Mouse (Mus musculus): ENCODE measurements around the gene Strip2. TPM values are rescaled to one million over a fixed set of nuclear protein-coding genes. Genes with fewer than 3 reads are reported as not detected.

The Strip2 gene
- polyA plus RNA-seq, 1 experiment from 2014 or later = 0.99 TPM

DNA sequence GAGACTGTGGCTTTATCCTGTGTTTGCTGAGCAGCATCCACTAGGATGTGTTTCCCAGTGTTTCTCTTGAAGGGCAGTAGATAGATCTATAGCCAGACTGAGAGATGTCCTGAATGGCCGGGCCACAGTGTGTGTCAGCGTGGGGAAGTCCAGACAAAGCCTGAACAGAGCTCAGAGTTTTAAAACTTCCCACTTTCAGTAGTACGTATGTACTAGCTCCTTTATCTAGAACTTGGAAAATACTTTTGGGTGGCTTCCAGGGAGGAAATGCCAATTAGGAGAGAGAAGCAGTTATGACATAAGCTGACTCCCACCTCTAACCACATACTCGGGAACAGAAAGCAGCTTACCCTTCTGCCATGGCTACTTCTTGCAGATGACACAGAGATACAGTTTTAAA, 23.6 kb downstream of the Strip2 start:
- DNase-seq (ENCODE audit: low spot score) (no peak), ATAC-seq (ENCODE audit: low FRiP score) (no peak)
- Histone ChIP-seq H3K27me3 (ENCODE audit: control insufficient read depth, insufficient read depth, low read length) (no peaks in the 10 kb centered on the region), H3K4me2 (replicated peaks; ENCODE audit: low read depth, low read length) (no peak overlapping the region), H3K4me3 (ENCODE audit: low read depth, low read length) (no peak overlapping the region), H3K27ac (ENCODE audit: low read depth, low read length) (no peak overlapping the region), H3K36me3 (ENCODE audit: control insufficient read depth, insufficient read depth, low read length) (no peaks in the 10 kb centered on the region), H3K4me1 (replicated peaks; ENCODE audit: control insufficient read depth, insufficient read depth, low read length) (no peaks in the 10 kb centered on the region), H3K9ac (ENCODE audit: low read depth, low read length) (no peak overlapping the region), H3K9me3 (ENCODE audit: control insufficient read depth, low read length) (no peaks in the 10 kb centered on the region)
- WGBS = 92% methylated on average over 4 of the region's 4 CpGs

DNA sequence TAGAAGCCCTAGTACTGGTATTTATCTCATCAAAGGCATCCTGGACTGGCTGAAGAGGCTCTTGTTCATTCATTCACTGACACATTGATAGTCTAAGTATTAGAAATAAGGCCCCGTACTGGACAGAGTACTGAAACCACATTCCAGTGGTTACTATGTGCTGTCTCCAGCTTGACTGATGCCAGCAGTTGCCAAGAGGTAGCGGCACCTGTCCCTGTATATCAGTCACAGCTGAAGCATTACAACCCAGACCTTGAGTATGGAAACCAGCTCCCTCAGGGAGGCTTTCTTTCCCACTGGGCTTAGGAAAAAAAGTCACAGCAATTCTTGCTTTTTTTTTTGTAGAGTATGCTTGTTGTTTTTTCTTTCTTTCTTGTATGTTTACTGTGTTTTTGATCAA, 24.2 kb downstream of the Strip2 start:
- Histone ChIP-seq H3K9me3 (ENCODE audit: control insufficient read depth, low read length) (no peaks in the 10 kb centered on the region), H3K9ac (ENCODE audit: low read depth, low read length) (no peak overlapping the region), H3K4me3 (ENCODE audit: low read depth, low read length) (no peak overlapping the region), H3K27ac (ENCODE audit: low read depth, low read length) (no peak overlapping the region), H3K36me3 (ENCODE audit: control insufficient read depth, insufficient read depth, low read length) (no peaks in the 10 kb centered on the region), H3K27me3 (ENCODE audit: control insufficient read depth, insufficient read depth, low read length) (no peaks in the 10 kb centered on the region), H3K4me1 (replicated peaks; ENCODE audit: control insufficient read depth, insufficient read depth, low read length) (no peaks in the 10 kb centered on the region), H3K4me2 (replicated peaks; ENCODE audit: low read depth, low read length) (no peak overlapping the region)
- WGBS = 86% methylated on average over 2 of the region's 2 CpGs
- DNase-seq (ENCODE audit: low spot score) (no peak), ATAC-seq (ENCODE audit: low FRiP score) (no peak)

DNA sequence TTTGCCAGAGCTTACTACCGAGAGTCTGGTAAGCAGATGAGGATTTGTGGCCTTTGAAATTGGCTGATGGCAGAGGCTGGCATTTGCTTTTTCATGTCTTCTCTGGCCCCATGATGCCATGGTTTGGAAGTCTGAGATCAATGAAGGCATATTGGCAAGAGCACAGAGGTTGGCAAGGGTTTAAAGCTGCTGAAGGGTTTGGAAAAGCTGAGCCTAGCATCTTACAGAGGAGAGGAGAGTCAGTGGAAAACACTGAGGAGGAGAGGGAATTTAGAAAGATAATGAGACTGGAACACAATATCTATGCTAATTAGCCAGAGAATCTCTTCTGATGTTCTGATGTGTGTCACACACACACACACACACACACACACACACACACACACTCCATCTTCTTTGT, 27.7 kb downstream of the Strip2 start:
- no peak overlapping the region for H3K9ac ChIP-seq (ENCODE audit: low read depth, low read length)
- H3K27me3 ChIP-seq (ENCODE audit: control insufficient read depth, insufficient read depth, low read length) = no peaks in the 10 kb centered on the region
- H3K27ac ChIP-seq (ENCODE audit: low read depth, low read length) = no peak overlapping the region
- H3K36me3 ChIP-seq (ENCODE audit: control insufficient read depth, insufficient read depth, low read length) = no peaks in the 10 kb centered on the region
- no peak overlapping the region for H3K4me3 ChIP-seq (ENCODE audit: low read depth, low read length)
- 88% methylated on average over 1 of the region's 1 CpGs for WGBS
- H3K9me3 ChIP-seq (ENCODE audit: control insufficient read depth, low read length) = no peaks in the 10 kb centered on the region
- H3K4me1 ChIP-seq (replicated peaks; ENCODE audit: control insufficient read depth, insufficient read depth, low read length) = no peaks in the 10 kb centered on the region
- DNase-seq (ENCODE audit: low spot score) (no peak), ATAC-seq (ENCODE audit: low FRiP score) (no peak)
- no peak overlapping the region for H3K4me2 ChIP-seq (replicated peaks; ENCODE audit: low read depth, low read length)

DNA sequence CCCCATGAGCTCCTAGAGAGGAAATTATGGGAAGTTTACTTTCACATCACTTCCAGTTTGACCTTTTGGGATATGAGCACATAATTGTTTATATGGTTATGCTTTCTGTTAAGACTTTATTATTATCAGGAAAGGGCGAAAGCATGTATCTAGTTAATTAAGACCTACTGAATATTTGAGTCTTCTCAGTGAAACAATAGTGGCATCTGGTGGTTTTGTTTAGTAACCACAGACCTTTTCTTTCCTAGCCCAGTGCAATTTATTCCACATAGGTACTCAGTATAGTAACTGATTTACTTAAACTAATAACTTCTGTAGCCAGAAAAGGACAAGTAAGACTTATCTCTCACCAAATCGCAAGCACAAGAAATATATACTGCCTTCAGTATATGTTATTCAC, 29.8 kb downstream of the Strip2 start:
- Histone ChIP-seq H3K4me2 (replicated peaks; ENCODE audit: low read depth, low read length) (no peak overlapping the region), H3K4me1 (replicated peaks; ENCODE audit: control insufficient read depth, insufficient read depth, low read length) (no peaks in the 10 kb centered on the region), H3K9ac (ENCODE audit: low read depth, low read length) (no peak overlapping the region), H3K4me3 (ENCODE audit: low read depth, low read length) (no peak overlapping the region), H3K36me3 (ENCODE audit: control insufficient read depth, insufficient read depth, low read length) (no peaks in the 10 kb centered on the region), H3K27ac (ENCODE audit: low read depth, low read length) (no peak overlapping the region), H3K9me3 (ENCODE audit: control insufficient read depth, low read length) (no peaks in the 10 kb centered on the region), H3K27me3 (ENCODE audit: control insufficient read depth, insufficient read depth, low read length) (no peaks in the 10 kb centered on the region)
- DNase-seq (ENCODE audit: low spot score) (no peak), ATAC-seq (ENCODE audit: low FRiP score) (no peak)
- 95% methylated on average over 2 of the region's 2 CpGs for WGBS

DNA sequence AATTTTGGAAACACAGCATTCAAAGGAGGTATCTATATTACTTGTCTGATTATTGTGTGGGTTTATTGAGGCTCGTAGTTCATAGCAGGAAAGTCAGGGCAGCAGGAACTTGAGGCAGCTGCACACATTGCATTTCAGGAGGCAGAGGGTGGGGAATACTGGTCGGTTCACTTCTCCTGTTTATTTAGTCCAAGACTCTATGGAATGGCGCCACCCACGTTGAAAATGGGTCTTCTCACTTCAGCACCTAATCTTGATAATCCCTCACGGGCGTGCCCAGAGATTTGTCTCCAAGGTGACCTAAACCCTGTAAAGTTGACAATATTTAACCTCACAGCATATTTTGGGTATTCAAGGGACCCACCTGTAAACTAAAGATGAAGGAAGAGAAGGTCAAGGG, 31.0 kb downstream of the Strip2 start:
- Histone ChIP-seq H3K4me3 (ENCODE audit: low read depth, low read length) (no peak overlapping the region), H3K27me3 (ENCODE audit: control insufficient read depth, insufficient read depth, low read length) (no peaks in the 10 kb centered on the region), H3K4me2 (replicated peaks; ENCODE audit: low read depth, low read length) (no peak overlapping the region), H3K27ac (ENCODE audit: low read depth, low read length) (no peak overlapping the region), H3K9ac (ENCODE audit: low read depth, low read length) (no peak overlapping the region), H3K4me1 (replicated peaks; ENCODE audit: control insufficient read depth, insufficient read depth, low read length) (no peaks in the 10 kb centered on the region), H3K36me3 (ENCODE audit: control insufficient read depth, insufficient read depth, low read length) (no peaks in the 10 kb centered on the region), H3K9me3 (ENCODE audit: control insufficient read depth, low read length) (no peaks in the 10 kb centered on the region)
- no peak for DNase-seq (ENCODE audit: low spot score)
- ATAC-seq (ENCODE audit: low FRiP score) = no peak
- 84% methylated on average over 6 of the region's 6 CpGs for WGBS

DNA sequence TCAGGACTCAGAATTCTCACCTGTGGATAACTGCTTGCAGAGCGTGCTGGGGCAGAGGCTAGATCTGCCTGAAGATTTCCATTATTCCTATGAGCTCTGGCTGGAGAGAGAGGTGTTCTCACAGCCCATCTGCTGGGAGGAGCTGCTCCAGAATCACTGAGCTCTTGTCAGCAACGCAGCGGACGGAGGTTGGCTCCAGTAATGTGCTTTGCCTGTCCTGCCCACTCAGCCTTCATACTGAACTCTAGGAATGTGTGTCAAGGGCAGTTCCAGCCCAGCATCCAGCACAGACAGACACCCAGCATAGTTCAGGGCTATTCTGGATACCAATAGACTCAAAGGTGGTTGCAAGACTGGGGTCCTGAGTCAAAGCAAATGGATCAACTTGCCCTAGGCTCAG, 39.9 kb downstream of the Strip2 start:
- Histone ChIP-seq H3K4me2 (replicated peaks; ENCODE audit: low read depth, low read length) (no peak overlapping the region), H3K36me3 (ENCODE audit: control insufficient read depth, insufficient read depth, low read length) (no peaks in the 10 kb centered on the region), H3K4me3 (ENCODE audit: low read depth, low read length) (no peak overlapping the region), H3K9ac (ENCODE audit: low read depth, low read length) (no peak overlapping the region), H3K4me1 (replicated peaks; ENCODE audit: control insufficient read depth, insufficient read depth, low read length) (no peaks in the 10 kb centered on the region), H3K27me3 (ENCODE audit: control insufficient read depth, insufficient read depth, low read length) (no peaks in the 10 kb centered on the region), H3K27ac (ENCODE audit: low read depth, low read length) (no peak overlapping the region), H3K9me3 (ENCODE audit: control insufficient read depth, low read length) (no peaks in the 10 kb centered on the region)
- DNase-seq (ENCODE audit: low spot score) = no peak
- WGBS = 88% methylated on average over 4 of the region's 4 CpGs
- no peak for ATAC-seq (ENCODE audit: low FRiP score)

DNA sequence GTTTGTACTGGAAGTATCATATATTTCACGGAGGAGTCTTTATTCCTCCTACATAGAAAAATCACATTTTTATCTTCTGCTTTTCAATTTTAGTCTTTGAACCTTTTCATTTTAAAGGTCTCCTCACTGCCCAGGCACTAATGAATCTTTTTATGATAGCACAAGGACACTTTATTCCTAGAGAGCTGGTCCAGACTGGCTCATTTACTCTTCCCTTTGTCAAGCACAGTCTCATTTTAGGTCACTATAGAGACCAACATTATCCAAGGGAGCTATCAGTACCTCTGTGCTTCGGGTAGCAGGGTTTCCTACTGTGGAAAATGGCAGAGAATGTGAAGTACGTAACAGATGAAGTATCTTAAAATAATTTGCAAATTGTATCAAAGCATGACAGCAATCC, 41.9 kb downstream of the Strip2 start:
- DNase-seq (ENCODE audit: low spot score) (no peak), ATAC-seq (ENCODE audit: low FRiP score) (no peak)
- Histone ChIP-seq H3K36me3 (ENCODE audit: control insufficient read depth, insufficient read depth, low read length) (no peaks in the 10 kb centered on the region), H3K4me3 (ENCODE audit: low read depth, low read length) (no peak overlapping the region), H3K27me3 (ENCODE audit: control insufficient read depth, insufficient read depth, low read length) (no peaks in the 10 kb centered on the region), H3K9me3 (ENCODE audit: control insufficient read depth, low read length) (no peaks in the 10 kb centered on the region), H3K27ac (ENCODE audit: low read depth, low read length) (no peak overlapping the region), H3K4me2 (replicated peaks; ENCODE audit: low read depth, low read length) (no peak overlapping the region), H3K9ac (ENCODE audit: low read depth, low read length) (no peak overlapping the region), H3K4me1 (replicated peaks; ENCODE audit: control insufficient read depth, insufficient read depth, low read length) (no peaks in the 10 kb centered on the region)
- WGBS = 87% methylated on average over 3 of the region's 3 CpGs

DNA sequence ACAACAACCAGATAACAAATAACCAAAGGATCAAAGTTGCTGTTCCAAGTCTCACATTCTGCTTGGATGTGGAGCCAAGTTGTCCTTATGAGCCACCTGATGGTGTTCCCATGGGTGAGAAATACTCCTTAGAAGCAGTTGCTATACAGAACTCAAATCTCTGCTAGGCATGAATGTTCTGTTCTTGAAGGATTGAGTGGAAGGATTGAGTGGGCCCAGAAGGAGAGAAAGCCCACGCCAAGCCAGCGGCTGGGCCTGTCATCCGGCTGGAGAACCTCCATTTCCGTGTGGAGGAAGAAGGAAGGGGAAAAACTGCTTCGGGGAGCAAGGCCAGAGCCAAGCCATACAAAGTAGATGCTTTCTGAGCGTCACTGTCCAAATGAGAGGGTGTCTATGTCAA, 44.3 kb downstream of the Strip2 start:
- H3K9me3 ChIP-seq (ENCODE audit: control insufficient read depth, low read length) = no peaks in the 10 kb centered on the region
- H3K4me1 ChIP-seq (replicated peaks; ENCODE audit: control insufficient read depth, insufficient read depth, low read length) = no peaks in the 10 kb centered on the region
- H3K36me3 ChIP-seq (ENCODE audit: control insufficient read depth, insufficient read depth, low read length) = no peaks in the 10 kb centered on the region
- no peak overlapping the region for H3K27ac ChIP-seq (ENCODE audit: low read depth, low read length)
- no peak overlapping the region for H3K9ac ChIP-seq (ENCODE audit: low read depth, low read length)
- no peak overlapping the region for H3K4me3 ChIP-seq (ENCODE audit: low read depth, low read length)
- H3K4me2 ChIP-seq (replicated peaks; ENCODE audit: low read depth, low read length) = no peak overlapping the region
- DNase-seq (ENCODE audit: low spot score) (no peak), ATAC-seq (ENCODE audit: low FRiP score) (no peak)
- 90% methylated on average over 6 of the region's 6 CpGs for WGBS
- no peaks in the 10 kb centered on the region for H3K27me3 ChIP-seq (ENCODE audit: control insufficient read depth, insufficient read depth, low read length)

DNA sequence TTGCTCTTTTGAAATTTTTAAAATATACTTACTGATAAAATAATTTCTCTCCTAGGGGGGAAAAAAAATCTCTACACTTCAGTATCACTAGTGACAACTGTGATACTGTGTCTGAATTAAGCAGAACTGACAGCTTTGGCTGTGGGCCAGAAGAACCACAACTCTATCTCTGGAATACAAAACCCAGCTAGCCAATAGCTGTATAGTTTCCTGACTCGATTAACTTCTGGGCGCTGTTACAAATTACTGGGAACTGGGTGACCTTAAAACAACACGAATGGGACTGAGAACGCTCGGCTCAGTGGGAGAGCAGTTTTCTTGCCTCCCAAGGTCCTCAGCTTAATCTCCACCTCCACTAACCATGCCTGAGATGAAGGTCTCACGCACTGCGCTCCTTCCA, 51.1 kb downstream of the Strip2 start:
- Histone ChIP-seq H3K4me2 (replicated peaks; ENCODE audit: low read depth, low read length) (no peak overlapping the region), H3K9me3 (ENCODE audit: control insufficient read depth, low read length) (no peaks in the 10 kb centered on the region), H3K27ac (ENCODE audit: low read depth, low read length) (no peak overlapping the region), H3K36me3 (ENCODE audit: control insufficient read depth, insufficient read depth, low read length) (no peaks in the 10 kb centered on the region), H3K4me3 (ENCODE audit: low read depth, low read length) (no peak overlapping the region), H3K4me1 (replicated peaks; ENCODE audit: control insufficient read depth, insufficient read depth, low read length) (no peaks in the 10 kb centered on the region), H3K9ac (ENCODE audit: low read depth, low read length) (no peak overlapping the region), H3K27me3 (ENCODE audit: control insufficient read depth, insufficient read depth, low read length) (no peaks in the 10 kb centered on the region)
- 73% methylated on average over 7 of the region's 7 CpGs for WGBS
- DNase-seq (ENCODE audit: low spot score) (no peak), ATAC-seq (ENCODE audit: low FRiP score) (no peak)

Data from hindbrain, embryonic 11.5 days (tissue).